Mouse (Mus musculus) left cerebral cortex, adult 11 months (tissue): Measurements from ENCODE around the gene Tspan32.

Experiments used
- DNase-seq: peaks from one replicate; pipeline ENCODE4 v3.0.0; 2022; ENCODE audit warnings: low spot score

The Tspan32 gene

GRCm38 (mm10) chr7:143033581-143033980 is 28.7 kb downstream of the Tspan32 start:
- no peak for DNase-seq

DNA sequence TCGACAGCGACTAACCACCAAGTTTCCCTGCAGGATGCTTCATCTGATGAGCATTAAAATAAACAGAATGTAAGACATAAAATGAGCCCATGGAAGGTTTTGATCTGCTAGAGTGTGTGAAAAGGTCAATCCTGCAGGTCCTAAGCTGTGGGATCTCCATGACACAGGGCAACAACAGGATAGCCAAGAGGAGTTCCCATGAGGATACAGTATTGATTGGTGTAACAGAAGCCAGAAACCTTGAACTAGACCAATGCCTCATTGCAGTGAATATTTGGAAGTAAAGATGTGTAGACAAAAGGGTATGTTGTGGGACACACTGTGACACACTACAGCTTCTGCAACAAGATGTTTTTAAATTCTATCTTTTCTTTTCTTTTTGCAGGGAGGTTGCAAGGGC is 29.3 kb downstream of the Tspan32 start:
- DNase-seq, result no peak

DNA sequence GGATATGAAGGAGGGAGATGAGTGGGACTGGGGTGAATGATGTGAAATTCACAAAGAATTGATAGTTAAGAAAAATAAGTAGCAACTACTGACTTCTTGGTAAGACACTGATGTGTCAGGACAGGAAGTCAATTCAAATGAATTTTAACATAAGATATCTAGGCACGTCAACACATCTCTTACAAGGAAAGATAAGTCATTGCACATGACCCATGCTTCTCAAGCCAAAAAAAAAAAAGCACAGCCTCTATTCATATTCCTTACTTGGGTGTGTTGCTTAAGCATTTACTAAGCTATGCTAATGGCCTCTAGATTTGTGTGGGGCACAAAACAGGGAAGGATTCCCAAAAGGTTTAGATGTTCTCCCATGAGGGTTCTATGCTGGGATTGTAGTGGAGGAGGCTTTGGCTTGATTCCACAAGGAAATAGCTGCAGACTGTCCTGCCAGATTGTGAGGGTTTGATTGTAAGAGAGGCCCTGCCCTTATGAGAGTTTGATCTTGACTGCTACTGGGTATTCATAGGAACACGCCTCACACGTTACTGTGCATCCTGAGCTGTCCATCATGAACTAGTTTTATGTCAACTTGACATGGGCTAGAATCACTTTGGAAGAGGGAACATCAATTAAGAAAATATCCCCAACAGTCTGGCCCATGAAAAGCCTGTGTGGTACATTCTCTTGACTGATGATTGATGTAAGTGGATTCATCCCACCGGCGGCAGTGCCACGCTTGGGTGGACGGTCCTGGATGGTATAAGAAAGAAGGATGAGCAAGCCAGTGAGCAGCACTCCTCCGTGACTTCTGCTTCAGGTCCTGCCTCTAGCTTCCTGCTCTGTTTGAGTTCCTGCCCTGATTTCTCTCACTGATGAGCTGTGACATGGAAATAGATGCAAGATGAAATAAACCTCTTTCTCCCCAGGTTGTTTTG is 29.9 kb downstream of the Tspan32 start:
- DNase-seq, result no peak

DNA sequence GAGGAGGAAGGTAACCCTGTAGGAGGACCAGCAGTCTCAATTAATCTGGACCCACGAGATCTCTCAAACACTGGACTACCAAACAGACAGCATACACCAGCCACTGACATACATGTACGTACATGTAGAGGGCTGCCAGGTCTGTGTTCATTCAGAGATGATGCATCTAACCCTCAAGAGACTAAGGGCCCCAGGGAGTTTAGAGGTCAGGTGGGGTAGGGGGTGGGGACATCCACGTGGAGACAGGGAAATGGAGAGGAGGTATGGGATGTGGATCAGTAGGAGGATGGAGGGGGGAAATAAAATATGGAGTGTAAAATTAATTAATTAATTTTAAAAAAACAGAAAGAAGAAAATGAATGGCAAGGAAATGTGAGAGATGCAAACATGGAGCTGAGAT is 31.9 kb downstream of the Tspan32 start:
- DNase-seq, result no peak

GRCm38 (mm10) chr7:143037306-143037705 is 32.5 kb downstream of the Tspan32 start:
- DNase-seq, result no peak

GRCm38 (mm10) chr7:143038174-143038931 is 33.5 kb downstream of the Tspan32 start:
- no peak for DNase-seq

DNA sequence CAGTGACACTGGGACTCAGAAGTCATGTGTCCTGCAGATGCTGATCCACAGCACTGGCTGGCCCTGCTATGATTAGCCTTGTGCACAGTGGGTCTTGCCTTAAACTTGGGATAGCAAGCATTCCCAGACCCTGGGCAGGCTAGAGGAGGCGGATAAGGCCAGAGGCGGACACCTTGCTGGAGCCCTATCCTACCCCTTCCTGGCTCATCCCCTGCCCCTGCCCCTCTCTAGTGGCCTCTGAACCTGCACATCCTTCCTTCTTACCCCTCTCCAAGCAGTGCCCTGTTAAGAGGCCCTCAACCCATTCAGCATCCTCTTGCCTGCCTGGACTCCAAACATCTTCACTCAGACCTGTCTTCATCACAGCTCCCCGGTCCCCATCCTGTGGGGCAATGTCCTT is 35.7 kb downstream of the Tspan32 start:
- no peak for DNase-seq

- no peak for DNase-seq
Observed at GRCm38 (mm10) chr7:143041138-143041822, 36.4 kb downstream of the Tspan32 start.

DNA sequence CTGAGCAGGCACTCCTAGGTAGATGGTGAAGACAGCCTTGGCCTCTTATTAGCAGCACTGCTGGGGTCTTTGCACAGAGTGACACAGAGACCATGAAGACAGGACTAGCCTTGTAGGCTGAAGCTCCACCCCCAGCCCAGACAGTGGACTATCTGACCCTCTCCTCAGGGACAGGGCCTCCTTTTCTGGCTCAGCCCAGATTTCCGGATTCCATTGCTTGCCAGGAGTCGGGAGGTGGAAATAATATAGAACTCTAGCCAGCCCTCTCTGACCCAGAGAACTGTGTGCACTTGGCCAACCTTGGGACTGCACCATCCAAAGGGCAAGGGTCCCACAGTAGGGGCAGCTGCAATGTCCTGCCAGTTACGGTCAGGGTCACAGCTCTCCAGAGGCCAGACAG is 37.2 kb downstream of the Tspan32 start:
- DNase-seq, result no peak

- DNase-seq, result no peak
Observed at GRCm38 (mm10) chr7:143042897-143043300, 38.1 kb downstream of the Tspan32 start.

DNA sequence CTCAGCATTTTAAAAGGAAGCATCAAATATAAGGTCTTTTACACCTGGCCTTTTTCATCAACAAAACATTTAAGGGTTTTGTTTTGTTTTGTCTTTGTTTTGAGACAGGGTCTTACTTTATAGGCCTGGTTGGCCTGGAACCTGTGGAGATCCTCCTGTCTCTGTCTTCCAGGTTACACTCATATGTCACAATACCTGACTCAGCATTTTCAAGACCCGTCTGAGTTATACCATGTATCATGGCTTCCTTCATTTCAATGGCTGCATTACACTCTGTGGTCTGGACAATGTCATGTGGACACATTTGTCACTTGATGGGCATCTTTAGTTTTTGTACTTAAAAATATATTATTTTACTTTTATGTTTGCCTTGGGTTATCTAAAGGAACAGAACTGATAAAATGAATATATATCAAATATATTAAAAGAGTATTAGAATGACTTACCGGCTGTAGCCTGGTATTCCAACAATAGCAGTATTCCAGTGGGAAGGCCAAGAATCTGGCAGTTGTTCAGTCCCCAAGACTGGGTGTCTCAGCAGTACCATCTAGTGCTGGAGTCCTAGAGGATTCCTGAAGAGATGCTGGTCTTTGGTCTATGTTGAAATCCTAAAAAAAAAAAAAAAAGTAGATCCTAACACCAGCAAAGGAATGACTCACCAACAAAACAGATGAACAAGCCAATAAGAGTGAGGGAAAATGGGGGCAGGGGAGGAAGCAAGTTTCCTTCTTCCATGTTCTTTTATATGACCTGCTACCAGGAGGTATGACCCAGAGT is 39.4 kb downstream of the Tspan32 start:
- no peak for DNase-seq

GRCm38 (mm10) chr7:143044826-143045206 is 40.0 kb downstream of the Tspan32 start:
- DNase-seq, result no peak

- DNase-seq, result no peak
Observed at GRCm38 (mm10) chr7:143046358-143046757, 41.5 kb downstream of the Tspan32 start.

DNA sequence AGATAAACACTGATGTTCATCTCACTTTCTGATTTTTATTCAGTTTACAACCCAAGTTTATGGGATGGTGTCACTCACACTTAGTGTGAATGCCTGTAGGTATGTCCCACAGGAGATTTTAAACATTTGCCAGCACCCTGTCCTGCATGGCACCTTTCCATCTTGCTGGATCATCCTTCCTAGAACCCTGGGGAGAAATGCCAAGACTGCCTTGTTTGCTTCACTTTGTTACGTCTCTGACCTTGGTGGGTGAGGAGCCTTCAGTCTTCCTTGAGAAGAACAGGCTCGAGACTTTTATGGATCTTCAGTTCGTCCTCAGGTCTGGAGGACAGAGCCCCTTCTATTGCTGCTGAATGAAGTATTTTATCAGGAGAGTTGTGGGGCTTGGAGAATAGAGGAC is 44.5 kb downstream of the Tspan32 start:
- DNase-seq, result no peak

GRCm38 (mm10) chr7:143049841-143050816 is 45.3 kb downstream of the Tspan32 start:
- DNase-seq, result no peak

DNA sequence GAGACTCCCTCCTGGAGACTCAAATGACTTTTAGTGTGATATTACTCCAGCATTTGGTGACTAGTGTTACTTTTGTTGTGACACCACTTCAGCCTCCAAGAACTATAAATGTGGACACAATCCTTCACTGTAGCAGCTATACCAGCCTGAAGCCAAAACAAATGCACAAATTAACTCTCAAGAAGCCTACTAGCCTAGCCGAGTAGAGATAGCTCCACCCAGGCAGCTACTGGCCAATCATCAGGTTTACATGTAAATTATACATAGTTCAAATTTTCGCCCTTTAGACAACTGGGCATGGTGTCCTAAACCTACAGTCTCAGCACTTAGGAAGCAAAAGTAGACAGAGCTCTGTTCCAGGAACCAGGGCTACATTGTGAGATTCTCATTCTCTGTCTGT is 46.5 kb downstream of the Tspan32 start:
- no peak for DNase-seq

DNA sequence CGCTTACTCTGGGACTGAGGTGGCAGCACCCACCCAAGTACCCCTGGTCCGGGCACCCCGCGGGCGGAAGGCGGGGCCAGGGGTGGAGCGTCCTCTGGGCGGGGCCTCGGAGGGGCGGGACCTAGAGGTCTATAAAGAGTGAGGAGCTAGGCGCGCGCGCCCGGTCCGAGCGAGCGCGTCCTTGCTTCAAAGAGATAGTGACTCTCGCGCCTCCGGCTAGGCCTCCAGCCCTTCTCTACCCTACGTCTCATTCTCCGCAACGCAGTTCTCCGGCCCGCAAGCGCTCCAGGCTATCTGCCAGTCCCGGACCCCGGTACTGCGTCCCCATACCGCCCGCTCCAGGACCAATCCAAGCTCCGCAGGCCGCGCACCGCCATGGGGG is 47.8 kb downstream of the Tspan32 start, which contains the start of gene Cd81:
Gene Cd81, plus strand, starts transcription at position 114 of the 382 bp plus-strand sequence.
- peak; percentile 66 for DNase-seq

DNA sequence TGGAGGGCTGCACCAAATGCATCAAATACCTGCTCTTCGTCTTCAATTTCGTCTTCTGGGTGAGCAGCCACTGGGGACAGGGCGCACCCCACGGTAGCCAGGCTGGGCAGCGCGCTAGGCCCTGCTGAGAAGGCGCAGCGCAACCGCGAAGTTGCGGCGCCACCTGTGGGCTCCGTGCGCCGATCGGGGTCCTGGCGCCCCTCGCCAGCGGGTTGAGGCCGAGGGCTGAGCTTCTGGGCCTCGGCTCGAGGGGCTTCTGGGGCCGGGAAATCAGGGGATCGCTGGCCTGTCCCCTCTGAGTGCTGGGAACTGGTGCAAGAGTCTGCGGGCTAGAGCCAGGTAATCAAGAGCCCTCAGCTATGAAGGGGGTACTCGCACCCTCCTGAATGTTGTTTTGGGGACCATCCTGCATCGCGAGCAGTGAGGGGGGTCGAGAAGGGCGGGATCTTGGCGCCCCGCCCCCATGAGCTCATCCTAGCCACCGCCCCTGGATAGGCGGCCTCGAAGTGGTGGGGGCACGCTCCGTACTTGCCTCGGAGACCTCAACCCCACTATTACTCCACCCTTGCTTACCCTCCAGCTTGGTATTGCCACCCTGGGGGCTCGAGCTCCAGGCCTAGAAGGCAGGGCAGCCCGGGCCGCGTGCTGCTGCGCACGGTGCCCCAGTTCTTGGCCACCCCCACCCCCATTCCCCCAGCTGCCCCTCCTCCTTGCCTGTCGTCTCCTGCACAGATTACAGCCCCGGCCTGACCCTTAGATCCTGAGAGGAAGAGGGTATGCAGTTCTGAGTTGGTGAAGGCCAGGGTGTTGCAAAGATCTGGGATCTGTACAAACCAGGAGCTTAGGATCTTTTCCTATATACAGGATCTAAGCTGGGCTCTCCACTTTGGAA is 48.4 kb downstream of the Tspan32 start:
- peak; percentile 57 for DNase-seq

GRCm38 (mm10) chr7:143053961-143054611 is 49.2 kb downstream of the Tspan32 start:
- no peak for DNase-seq
